Mouse (Mus musculus) thymus, adult 18-20 months (tissue): ENCODE results near the gene Ctnnd2.

Source experiments
- DNase-seq, 2 experiments: peaks; one replicate each; pipeline ENCODE4 v3.0.0; 2022; ENCODE audit warnings: mixed read lengths in 2 of 2

Ctnnd2 gene

DNA sequence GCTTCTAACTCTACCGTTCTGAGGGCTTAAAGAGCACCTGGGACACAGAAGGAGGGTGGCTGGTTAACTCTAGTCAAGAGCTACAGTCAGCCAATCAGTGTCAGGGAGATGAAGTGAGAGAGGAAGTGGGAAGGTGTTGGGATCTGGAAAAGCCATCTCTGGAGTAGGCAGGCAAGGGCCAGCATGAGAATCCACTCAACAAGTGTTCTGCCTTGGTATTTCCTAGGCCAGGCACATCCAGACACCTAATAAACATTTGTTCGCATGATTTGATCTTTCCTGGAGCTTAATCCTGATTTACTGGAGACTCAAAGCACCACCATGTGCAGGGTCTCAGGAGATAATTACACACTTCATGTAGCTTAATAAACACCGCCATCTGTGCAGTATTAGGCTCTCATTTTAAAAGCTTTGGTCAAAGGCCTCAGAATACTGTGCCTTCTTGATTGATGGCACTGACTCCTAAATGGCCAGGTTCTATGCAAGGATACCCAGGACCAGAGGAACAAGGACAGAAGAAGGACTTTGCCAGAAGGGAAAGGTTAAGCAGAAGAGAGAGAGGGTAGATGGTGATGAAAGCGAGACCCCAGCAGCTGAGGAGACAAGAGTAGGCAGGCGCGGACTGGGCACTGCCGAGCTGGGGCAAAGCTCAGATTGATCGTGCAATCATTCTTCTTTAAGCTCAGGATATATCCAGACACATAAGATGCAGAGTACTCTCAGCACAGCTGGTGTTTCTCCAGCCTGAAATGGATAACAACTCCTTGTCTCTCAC lies 833.8 kb downstream of the Ctnnd2 start:
- no peak for DNase-seq

GRCm38 (mm10) chr15:31006825-31007157 lies 834.4 kb downstream of the Ctnnd2 start:
- no peak for DNase-seq

- no peak for DNase-seq
Measured at GRCm38 (mm10) chr15:31008594-31008993, 836.2 kb downstream of the Ctnnd2 start.

- DNase-seq, result no peak
Measured at GRCm38 (mm10) chr15:31020769-31021168, 848.4 kb downstream of the Ctnnd2 start.

- DNase-seq, result no peak
Measured at GRCm38 (mm10) chr15:31022012-31022411, 849.6 kb downstream of the Ctnnd2 start.

- DNase-seq, result no peak
Measured at GRCm38 (mm10) chr15:31022497-31022896, 850.1 kb downstream of the Ctnnd2 start.

DNA sequence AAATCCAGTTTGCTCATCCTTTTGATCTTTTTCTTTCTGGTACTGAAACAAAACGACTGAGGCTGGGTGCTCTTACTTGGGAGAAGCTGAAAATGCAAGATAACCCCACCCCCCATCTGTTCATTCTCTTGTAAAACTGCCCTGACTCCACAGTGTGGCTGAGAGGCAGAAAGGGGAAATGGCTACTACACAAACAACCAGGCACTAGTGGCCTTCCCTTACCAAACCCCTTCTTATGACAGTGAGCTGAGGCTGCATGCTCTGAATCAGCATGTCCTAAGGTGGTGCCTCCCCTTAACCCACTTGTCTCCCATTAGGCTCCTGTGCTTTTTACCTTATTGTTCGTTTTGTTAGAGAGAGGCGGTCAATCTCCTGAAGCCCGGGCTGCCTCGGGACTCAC lies 851.4 kb downstream of the Ctnnd2 start:
- no peak for DNase-seq

- no peak for DNase-seq
Measured at GRCm38 (mm10) chr15:31027448-31028230, 855.2 kb downstream of the Ctnnd2 start.

DNA sequence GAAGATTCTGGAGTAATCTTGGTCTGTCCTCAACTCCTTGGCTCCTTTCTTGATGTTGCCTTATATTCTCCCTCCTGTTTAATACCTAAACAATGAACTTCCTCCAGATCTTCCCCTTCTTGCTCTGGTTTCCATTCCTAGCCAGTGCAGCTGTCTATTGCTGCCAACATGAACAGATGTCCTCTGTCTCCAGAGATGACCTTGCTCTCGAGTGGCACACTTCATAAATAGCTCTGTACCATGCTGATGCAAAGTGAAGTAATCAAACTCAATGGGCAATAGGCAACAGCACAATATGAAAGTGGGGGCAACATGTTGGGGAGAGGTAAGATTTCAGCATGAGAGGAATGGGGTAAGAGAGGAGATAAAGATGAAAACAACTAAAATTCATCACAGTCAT lies 872.6 kb downstream of the Ctnnd2 start:
- no peak for DNase-seq

GRCm38 (mm10) chr15:31051496-31051895 lies 879.1 kb downstream of the Ctnnd2 start:
- no peak for DNase-seq

- no peak for DNase-seq
Measured at GRCm38 (mm10) chr15:31056145-31056544, 883.8 kb downstream of the Ctnnd2 start.

DNA sequence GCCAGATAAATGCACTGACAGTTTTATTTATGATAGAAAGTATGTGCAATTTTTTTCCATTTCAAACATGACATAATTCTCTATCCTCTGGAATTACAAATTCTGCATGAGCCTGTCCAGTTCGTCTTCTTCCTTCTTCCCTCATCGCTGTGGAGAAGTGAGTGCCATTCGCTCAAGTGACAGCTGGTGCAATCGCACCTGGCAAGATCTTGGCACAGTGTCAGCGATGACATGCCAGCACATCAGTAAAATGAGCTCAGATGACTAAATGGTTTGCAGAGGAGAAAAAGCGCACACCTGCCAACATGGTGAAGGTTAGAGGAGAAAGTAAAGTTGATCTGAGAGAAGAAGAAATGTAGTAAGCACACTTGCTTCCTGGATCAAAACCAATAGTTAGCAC lies 885.9 kb downstream of the Ctnnd2 start:
- DNase-seq, result no peak

DNA sequence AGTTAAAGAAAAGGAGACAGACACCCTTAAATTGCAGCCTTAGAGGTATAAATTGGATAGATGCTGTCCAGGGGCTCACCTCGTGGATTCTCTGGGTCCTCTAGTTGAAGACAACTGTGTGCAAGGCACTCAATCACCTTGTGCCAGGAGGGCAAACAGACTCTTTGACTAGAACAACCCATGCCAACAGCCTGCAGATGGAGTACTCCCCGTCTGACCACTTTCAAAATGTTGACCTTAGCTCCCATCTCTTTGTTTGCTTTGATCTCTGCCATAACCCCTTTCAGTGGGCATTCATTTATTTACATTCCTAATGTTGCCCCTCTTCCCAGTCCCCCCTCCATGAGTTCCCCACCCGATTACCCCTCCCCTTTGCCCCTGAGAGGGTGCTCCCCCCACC lies 891.3 kb downstream of the Ctnnd2 start:
- no peak for DNase-seq

GRCm38 (mm10) chr15:31068127-31068526 lies 895.7 kb downstream of the Ctnnd2 start:
- no peak for DNase-seq

DNA sequence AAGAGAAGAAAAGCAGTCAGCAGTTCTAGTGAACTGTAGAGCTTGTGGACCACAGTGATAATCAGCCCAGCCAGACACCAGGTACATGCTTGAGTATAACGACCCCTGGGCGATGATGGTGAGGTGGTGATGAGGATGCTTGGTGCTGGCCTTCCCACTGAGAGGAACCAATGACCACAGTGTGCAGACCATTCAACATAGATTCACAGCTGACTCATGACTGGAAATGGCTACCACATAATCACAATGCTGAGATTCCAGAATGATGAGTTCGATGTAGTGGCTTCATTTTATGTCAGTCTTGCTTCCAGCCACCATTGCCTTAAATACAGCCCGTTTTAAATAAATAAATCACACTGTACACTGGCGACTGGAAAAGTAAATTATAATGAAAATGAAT lies 897.9 kb downstream of the Ctnnd2 start:
- DNase-seq, result no peak
